Mouse (Mus musculus) right cerebral cortex, postnatal 36 days (tissue): ENCODE results near the gene Cldn7.

Source experiments
- DNase-seq, 2 experiments: peaks; one replicate each; pipeline ENCODE4 v3.0.0; 2022; ENCODE audit warnings: low spot score in 2 of 2, mixed read lengths in 1 of 2

The Cldn7 gene

DNA sequence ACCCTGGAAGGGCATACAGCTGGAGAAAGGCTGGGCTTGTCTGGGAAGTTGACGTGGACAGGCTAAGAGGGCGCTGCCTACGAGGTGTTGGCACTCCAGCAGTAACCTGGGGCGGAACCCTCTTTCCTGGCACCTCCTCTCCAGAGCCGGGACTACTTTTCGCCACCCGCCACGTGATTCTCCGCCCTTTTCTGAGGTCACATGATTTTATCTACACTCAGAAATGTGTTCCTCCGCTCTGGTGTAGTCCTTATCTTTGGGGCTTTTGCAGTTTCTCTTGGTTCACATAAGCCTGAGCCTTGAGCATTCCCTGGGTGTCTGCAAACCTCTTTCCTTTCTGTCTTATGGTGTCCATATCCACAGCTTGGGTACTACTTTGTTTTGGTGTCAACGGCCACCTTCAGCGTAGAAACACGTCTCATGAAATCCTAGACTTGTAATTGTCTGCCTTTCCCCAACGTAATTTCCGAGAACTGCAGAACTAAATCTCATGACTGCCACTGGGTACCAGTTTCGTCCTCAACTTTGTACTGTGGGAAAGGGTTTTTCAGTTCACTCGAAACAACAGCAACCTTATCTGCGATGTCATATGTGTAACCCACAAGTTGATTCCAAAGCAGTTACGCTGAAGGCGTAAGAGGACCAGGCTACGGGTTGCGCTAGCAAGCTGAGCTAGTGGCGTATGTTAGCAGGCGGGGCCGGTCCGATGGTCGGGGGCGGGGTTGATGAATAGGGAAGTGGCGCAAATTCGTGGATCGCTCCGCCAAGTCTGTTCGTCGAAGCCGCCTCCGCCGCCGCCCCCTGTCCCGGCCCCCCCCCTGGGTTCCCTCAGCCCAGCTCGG lies 26.5 kb downstream of the Cldn7 start, which contains the start of gene Gabarap:
Gabarap (plus strand) TSS at position 294 of the 842 bp plus-strand sequence.
- peak; percentile 92 to 94 for DNase-seq

DNA sequence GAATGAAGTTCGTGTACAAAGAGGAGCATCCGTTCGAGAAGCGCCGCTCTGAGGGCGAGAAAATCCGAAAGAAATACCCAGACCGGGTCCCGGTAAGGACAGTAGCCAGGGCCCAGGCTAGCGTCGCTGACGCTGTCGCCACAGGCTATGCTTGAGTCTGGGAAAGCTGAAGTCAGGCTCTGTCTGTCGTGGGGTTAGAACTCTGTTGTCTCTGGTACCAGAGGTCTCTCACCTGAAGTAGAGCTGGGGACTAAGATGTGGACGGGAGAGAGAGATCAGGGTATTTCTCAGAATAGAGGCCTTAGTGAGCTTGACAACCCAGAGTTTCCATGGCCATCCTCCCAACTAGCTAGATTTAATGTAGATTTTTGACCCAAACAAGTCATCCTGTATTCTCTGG lies 27.1 kb downstream of the Cldn7 start:
- no peak for DNase-seq

DNA sequence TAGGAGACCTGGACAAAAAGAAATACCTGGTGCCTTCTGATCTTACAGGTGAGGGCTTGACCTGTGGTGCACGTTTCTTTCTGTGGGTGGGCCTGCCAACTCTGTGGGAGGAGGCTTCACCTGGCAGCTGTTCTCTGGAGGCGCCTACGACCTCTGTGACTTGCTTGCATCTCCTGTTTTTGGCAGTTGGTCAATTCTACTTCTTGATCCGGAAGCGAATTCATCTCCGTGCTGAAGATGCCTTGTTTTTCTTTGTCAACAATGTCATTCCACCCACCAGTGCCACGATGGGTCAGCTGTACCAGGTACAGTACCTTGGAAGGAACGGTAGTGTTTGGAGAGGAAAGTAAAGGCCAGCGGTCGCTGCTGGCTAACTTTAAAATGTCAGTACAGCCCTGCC lies 27.8 kb downstream of the Cldn7 start:
- DNase-seq, result no peak

DNA sequence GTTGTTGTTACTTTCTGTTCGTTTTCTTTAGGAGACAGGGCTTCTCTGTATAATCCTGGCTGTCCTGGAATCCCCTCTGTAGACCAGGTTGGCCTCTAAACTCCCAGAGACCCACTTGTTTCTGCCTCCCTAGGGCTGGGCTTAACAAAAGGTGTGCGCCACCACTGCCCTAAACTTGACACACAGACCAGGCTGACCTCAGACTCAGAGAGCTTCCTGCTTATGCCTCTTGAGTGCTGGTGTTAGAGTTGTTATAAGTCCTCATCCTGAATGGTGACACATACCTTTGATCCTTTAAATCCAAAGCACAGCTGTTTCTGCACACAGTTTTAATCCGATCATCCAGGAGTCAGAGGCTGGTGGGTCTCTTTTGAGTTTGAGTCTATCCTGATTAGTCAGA lies 28.4 kb downstream of the Cldn7 start:
- DNase-seq, result no peak

DNA sequence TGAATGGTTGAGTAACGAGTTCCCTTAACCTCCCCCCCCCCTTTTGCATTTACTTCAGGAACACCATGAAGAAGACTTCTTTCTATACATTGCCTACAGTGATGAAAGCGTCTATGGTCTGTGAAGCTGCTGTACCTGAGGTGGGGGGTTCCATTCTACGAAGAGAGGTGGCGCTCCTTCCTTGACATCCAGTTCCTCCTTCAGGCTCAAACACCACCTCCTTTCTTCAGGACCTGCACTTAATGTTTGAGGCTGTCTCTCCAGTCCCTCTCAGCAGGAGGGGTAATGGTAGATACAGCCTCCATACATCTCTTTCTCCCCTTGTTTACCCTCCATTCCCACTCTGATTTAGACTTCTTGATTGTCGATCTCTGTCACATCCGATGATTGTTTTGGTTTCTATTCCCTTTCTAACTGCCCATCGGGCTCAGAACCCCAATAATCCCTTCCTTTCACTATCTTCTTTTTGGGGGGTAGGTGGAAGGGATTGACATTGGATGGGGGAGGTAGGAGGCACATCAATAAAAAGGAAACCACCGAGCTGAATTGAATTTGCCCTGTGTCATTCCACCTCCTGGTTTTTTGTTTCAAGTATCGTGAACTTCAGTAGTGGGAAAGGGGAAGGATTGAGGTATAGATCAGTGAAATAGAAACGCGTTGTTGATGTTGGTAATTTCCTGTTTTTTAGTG lies 30.0 kb downstream of the Cldn7 start:
- DNase-seq, result no peak

DNA sequence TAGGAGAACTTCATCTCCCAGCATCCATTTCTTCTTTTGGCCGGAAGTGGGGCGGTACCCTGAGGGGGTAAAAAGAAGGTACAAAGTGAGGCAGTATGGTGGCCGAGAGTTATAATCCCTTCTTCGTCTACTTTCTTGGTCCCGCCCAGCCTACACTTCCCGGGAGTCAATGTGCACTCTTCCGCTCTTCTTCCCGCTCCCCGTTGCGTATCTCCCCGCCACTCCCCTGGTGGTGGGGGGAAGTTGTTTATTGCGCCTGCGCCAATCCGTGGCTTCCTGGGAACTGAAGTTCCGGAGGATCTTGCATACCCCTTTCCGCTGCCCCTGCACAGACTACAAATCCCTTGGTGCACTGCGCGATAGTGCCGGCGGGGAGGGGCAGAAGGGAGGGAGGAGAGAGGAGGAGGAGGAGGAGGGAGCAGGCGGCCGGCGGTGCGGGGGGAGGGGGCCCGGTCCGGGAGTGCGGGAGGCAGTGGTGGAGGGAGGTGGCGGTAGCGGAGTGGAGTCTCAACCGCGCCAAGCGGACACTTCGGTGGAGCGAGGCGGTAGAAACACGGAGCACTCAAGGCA lies 30.9 kb downstream of the Cldn7 start, which contains the start of gene Phf23:
Phf23 (plus strand) TSS at position 387 of the 570 bp plus-strand sequence.
- DNase-seq, result peak; percentile 96 to 98

DNA sequence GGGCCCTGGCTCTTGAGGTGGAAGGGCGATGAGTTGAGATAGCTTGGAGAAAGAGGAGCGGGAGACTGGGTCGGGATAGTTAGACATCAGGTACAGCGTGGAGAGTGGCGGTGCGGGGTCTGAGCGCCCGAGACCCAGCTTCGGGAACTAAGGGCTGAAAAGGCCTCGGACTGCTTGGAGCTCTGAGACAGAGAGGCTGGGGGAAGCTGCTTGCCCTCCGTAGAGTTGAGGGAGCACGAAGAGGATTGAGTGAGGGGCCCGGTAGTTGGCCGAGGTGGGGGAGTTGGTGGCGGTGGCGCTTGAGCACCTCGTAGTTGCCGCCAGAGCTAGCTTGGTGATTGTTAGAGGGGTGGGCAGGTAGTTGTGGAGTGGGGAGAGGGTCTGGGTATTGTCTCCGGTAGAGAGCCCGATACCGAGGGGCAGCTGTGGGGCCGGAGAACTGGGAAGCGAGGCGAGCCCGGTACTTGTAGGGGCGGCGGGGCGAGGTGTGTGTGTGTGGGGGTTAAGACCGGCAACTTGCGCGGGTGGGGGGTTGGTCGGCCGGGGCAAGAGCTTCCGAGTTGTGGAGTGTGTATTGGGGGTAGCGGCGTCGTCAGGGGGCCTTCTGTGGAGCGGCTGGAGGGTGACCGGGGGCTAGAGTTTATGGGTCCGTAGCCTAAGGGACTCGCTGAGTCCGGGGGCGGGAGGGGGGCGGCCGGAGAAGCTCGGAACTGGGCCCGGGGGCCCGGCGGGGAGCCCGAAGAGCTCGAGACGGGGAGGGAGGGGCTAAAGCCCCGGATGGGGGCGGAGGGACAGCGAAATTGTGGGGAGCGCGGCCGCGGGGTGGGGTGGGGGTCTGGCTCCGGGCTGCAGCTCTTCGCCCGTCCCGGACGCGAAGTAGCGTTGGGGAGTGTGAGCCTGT lies 31.8 kb downstream of the Cldn7 start:
- DNase-seq, result no peak

DNA sequence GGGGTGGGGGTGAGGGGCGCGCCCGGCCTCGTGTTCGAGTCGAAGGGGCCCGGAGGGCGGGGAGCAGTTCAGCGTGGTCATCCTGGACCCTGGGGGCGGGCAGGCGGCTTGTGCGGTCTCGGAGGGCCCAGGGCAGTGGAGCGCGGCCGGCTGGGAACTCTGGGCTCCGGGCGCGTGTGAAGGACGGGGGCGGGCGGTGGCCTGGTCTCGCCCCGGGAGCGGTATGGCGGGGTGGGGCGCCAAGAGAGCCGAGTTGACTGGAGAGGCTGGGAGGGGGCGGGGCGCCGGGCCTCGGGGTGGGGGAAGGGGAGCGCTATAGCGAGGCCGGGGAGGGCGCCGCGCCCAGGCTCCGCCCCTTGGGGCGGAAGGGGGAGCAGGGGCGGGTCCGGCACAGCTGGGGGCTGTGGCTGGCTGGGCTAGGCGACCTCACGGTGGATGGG lies 32.5 kb downstream of the Cldn7 start:
- no peak for DNase-seq

DNA sequence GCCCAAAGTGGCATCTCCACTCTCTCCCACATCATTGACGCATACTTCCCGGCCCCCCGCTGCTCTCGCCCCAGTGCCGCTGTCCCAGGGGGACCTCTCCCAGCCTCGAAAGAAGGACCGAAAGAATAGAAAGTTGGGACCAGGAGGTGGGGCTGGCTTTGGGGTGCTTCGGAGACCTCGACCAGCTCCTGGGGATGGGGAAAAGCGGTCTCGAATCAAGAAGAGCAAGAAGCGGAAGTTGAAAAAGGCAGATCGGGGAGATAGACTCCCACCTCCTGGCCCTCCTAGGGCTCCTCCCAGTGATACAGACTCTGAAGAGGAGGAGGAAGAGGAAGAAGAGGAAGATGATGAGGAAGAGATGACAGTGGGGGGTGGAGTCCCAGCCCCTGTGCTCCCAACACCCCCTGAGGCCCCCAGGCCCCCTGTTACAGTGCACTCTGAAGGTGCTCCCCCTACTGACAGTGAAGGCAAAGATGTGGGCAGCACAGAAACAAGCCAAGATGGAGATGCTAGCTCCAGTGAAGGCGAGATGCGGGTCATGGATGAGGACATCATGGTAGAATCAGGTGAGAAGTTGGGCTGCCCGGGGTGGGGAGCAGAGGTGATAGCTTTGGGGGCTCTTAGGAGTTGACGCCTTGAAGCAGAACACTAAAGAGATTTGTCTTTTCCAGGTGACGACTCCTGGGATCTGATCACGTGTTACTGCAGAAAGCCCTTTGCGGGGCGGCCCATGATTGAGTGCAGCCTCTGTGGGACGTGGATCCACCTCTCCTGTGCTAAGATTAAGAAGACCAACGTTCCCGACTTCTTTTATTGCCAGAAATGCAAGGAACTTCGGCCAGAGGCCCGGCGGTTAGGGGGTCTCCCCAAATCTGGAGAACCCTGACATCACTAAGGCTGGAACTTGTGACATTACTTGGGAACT lies 34.2 kb downstream of the Cldn7 start:
- no peak for DNase-seq

DNA sequence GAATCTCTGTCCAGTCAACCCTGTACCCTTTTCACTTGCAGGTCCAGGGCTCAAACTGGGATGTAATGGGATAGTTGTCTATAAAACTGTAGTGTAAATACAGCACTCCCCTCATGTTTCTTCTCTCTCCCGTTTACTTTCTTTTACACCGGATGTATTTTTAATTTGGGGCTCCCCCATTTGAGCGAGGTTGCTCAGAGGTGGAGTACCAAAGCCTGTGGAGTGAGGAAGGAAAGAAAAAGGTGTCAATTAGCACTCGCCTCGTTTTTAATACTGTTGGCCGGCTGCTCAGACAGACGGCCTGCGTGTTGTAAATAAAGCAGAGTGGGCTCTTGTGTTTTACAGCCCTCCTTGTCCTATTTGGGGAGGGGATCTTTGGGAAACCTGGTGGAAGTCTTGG lies 35.1 kb downstream of the Cldn7 start:
- DNase-seq, result no peak

DNA sequence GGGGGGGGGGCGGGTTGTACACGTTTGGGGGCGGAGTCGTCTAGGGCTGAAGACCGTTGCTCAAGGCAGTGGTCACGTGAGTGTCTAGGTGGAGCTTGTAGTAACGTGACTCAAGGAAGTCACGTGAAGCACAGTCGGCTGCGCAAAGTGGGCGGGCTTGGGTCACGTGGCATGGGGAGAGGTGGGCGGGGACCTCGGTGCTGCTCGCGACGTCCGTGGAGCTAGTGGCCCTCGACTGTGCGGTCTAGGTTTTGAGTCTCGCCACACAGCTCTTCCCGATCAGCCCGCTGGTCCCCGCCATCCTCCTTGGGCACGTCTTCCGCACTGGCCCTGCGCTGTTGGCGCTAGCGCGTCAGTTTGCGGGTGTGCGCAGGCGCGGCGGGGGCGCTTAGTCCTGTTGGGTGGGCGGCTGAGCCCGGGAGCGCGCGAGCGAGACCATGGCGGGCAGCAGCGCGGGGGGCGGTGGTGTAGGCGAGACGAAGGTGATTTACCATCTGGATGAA lies 35.9 kb downstream of the Cldn7 start, which contains the start of gene Dvl2:
Dvl2 (plus strand) TSS at position 200 of the 503 bp plus-strand sequence.
- DNase-seq, result peak; percentile 89 to 93

DNA sequence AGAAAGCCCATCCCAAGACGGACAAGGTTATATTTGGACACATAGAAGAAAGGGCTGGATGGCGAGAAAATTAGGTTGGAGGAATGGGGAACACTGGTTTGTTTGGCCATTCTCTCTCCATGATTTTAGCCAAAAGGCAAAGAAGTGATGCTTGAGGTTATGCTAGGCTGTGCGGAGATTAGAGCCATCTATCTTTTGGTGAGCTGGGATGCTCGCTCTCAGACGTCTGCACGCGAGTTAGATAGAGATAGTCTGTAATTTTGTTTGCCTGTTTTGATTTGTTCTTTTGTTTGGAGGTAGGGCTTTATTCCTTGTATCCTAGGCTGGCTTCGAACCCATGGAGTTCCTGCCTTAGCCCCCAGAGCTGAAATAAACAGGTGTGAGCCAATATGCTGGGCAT lies 36.6 kb downstream of the Cldn7 start:
- no peak for DNase-seq

DNA sequence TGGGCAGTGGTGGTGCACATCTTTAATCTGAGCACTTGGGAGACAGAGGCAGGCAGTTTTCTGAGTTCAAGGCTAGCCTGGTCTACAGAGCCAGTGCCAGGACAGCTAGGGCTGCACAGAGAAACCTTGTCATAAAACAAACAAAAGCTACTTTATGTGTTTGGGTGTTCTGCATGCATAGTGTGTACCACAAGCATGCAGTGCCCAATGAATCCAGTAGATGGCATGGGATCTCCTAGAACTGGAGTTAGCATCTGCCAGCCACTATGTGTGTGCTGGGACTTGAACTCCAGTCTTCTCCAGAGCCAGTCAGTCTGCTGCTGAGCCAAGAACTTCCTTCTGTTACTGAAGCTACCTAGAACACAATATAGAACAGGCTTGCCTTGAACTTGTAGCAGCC lies 37.3 kb downstream of the Cldn7 start:
- no peak for DNase-seq

DNA sequence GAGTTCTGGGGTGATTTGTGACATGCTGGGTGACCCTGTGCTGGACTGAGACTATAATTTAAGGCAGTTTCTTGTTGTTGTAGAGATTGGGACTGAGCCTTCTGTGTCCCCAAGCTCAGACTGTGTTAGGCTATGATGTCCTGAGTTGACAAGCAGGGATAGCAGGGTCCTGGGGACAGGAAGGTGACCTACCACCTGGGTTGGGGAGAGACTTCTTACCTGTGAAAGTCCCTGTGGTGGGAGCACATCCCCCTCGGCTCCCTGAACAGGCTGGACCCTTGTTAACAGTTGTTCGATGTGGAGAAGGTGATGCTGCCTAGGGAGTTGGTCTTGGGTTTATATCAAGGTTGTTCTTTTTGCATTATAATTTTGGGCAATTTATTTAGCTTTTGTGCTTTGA lies 37.9 kb downstream of the Cldn7 start:
- DNase-seq, result no peak

DNA sequence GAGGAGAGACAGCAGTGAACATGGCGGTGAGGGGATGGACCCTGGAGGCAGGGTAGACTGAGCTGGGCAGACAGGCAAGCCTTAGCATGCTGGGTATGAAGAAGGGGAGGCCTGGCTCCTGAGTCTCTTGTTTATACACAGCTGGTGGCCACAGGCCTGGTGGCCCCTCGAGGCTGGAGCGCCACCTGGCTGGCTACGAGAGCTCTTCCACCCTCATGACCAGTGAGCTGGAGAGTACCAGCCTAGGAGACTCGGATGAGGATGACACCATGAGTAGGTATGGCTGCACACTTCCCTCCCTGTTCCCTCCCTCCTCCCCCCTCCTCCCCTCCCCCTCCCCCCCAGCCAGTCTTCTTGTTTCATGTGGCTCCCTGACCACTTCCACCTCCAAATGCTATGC lies 40.9 kb downstream of the Cldn7 start:
- DNase-seq, result no peak

DNA sequence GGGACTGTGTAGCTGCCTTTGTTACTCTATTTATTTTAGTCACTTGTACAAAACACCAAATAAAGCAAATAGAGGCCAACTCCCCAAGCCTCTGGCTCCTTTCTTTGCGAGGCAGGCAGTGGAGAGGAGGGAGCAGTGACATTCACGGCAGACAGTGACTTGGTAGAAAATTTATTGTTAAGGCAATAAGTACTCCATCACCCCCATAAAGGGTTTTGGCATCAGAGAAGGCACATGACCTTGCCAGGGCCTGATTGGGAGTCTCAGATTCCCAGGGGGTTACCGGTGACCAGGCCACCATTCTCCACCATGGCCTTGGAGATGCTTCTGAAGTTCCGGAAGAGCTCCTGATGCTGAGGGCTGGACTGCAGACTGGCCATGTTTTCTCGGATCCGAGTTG lies 45.5 kb downstream of the Cldn7 start:
- DNase-seq, result no peak

DNA sequence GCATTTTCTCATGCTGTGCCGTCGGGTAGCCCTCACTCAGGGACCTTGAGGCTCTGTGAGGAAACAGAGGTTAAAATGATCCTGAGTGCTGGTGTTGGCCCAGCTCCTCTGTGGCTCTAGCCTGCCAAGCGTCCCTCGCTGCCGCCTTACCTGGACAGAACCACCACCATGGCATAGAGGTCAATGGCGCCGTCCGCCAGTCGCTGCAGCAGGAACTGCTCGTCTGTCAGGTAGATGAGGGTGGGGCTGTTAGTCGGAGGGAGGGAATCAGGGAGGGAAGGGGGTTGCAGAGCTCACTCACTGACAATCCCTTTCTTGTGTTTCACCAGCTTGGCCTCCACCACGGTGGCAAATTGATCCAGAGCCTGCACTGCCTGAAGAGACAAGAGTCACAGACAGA lies 46.0 kb downstream of the Cldn7 start:
- no peak for DNase-seq

DNA sequence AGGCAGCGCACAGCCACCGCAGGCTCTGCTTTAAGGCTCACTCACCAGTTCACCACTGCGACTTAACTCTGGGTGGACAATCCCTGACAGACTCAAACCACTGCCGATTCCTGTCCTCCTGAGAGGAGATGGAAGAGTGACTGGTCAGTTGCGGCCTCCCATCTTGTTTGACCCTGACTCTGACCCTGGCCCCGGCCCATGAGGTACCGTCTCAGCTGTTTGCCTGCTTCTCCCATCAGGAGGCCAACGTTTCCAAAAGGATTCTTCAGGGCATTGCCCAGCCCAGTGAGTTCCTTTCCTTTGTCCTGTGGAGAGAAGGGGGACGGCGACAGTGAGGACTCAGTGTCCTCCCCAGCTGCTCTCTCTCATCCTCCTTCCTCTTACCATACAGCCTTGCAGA lies 46.4 kb downstream of the Cldn7 start:
- DNase-seq, result no peak

DNA sequence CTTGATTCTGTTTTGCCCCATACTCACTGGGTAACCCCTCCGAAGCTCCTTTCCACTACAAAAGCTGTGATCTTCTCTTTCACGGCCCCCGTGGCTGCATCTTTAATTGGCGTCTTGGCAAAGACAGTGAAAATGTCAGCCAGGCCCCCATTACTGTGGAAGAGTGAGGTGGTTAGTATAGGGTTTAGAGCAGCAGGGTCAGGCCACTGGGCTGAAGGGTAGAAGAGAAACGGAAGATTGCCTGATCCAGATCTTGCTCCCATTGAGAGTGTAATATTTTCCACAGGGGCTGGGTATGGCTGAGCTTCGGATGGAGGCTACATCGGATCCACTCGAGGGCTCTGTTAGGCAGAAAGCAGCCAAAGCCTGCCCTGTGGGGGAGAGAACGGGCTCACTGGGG lies 48.4 kb downstream of the Cldn7 start:
- no peak for DNase-seq

DNA sequence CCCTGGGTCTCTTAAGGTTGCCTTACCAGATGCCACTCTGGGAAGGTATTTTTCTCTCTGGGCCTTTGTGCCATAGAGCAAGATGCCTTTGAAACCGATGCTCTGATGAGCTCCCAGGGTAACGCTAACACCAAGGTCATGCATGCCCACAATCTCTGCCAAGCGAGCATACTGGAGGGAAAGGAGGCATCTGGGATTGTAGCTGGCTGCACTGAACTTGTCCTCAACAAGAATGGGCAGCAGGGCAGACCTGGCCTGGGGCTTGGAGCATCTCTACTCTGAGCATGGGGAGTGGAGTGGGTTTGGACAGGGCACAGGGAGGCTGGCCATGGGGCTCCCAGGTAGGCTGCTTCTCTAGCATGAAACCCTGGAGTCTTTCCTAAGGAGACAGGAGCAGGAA lies 48.8 kb downstream of the Cldn7 start:
- DNase-seq, result no peak
